Mouse (Mus musculus): ENCODE results near the gene Rhpn2. TPM values are rescaled to one million over a fixed set of nuclear protein-coding genes. Genes with fewer than 3 reads are reported as not detected.
"Not testable (repeated sequence)": the region's sequence is repeated elsewhere in the genome, so short reads cannot be mapped to it uniquely, and the experiment has no call there.

Rhpn2 gene
- polyA plus RNA-seq (2016; fragmentation: Nextera tagmentation; extraction: Ambion mirVana): 4.5 and 4.6 TPM in 2 replicates

GRCm38 (mm10) chr7:35333692-35334526 lies at the start of gene Rhpn2:
Rhpn2 (plus strand) TSS chr7:35334170.
- peak within 1 kb of the TSS; percentile 67 for H3K4me3 ChIP-seq
- peaks cover 58% of the 10 kb centered on the region for H3K27me3 ChIP-seq (ENCODE audit: poor library complexity, severe bottlenecking)
- WGBS: 0% methylated on average over 51 of the region's 52 CpGs
- peaks cover 30% of the 10 kb centered on the region for H3K4me1 ChIP-seq
- H3K27ac ChIP-seq: peak within 1 kb of the TSS; percentile 81
- peak; percentile 100 for DNase-seq (ENCODE audit: extremely low spot score, low spot score)
- no peaks in the 10 kb centered on the region for H3K9me3 ChIP-seq
- H3K36me3 ChIP-seq (replicated peaks): no peaks in the 10 kb centered on the region

DNA sequence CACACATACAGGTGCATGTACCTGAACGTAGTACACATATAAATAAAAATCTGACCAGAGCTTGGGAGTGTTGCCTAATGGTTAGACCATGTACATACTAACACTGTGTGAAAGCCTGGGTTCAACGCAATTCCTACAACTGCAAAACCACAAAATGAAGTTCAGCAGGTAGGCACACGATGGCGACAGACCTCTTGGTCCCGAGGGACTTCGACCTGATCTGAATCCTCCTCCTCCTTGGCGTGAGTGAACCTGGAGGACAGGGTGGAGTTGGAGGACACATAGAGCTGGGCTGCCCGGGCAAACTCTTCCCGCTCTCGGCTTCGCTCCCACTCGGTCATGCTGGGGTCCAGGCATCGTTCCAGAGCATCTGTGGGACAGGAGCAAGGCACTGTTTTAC lies 40.5 kb upstream of the Rhpn2 start:
- Histone ChIP-seq H3K27me3 (ENCODE audit: poor library complexity, severe bottlenecking) (no peaks in the 10 kb centered on the region), H3K27ac (no peak overlapping the region), H3K9me3 (no peaks in the 10 kb centered on the region), H3K4me3 (no peak overlapping the region), H3K36me3 (replicated peaks) (peaks cover 93% of the 10 kb centered on the region), H3K4me1 (no peaks in the 10 kb centered on the region)
- 93% methylated on average over 13 of the region's 13 CpGs for WGBS
- DNase-seq (ENCODE audit: extremely low spot score, low spot score): no peak

GRCm38 (mm10) chr7:35295631-35296030 lies 38.3 kb upstream of the Rhpn2 start:
- H3K4me3 ChIP-seq: no peak overlapping the region
- 95% methylated on average over 2 of the region's 2 CpGs for WGBS
- no peak overlapping the region for H3K27ac ChIP-seq
- H3K4me1 ChIP-seq: no peaks in the 10 kb centered on the region
- no peaks in the 10 kb centered on the region for H3K9me3 ChIP-seq
- H3K27me3 ChIP-seq (ENCODE audit: poor library complexity, severe bottlenecking): no peaks in the 10 kb centered on the region
- H3K36me3 ChIP-seq (replicated peaks): peaks cover 89% of the 10 kb centered on the region
- no peak for DNase-seq (ENCODE audit: extremely low spot score, low spot score)

DNA sequence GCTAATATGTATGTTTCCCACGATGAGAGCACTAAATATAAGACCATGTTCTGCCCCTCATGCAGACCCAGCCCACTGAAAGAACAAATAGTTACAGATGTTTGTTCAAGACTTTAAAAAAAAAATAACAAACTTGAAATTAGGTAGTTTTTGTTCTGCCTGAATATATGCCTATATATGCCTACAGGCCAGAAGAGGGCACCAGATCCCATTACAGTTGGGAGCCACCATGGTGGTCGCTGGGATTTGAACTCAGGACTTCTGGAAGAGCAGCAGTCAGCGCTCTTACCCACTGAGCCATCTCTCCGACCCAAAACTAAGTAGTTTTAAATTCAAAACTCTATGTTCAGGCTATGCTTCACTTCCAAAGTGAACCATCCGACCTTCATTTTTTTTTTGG lies 36.1 kb upstream of the Rhpn2 start:
- DNase-seq (ENCODE audit: extremely low spot score, low spot score): no peak

DNA sequence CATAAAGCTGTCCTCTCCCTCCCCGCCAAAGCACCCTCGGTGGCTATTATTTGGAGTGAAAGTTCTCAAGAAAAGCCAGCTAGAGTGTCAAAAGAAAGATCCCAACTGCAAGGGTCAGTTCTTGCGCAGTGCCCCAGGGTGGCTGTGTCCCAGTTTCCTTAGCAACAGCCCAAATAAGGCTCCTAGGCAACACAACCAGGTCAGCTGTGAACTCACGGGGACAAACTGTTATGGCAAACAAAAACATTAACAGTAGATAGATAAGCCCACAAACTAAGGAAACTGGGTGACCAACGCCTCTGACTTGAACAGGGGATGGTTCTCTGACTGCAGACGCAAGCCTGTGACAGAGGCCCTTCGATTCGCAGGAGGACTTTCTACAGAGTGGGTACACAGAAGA lies 34.3 kb upstream of the Rhpn2 start:
- H3K27me3 ChIP-seq (ENCODE audit: poor library complexity, severe bottlenecking): no peaks in the 10 kb centered on the region
- no peaks in the 10 kb centered on the region for H3K4me1 ChIP-seq
- no peak overlapping the region for H3K27ac ChIP-seq
- DNase-seq (ENCODE audit: extremely low spot score, low spot score): no peak
- 86% methylated on average over 8 of the region's 8 CpGs for WGBS
- H3K9me3 ChIP-seq: no peaks in the 10 kb centered on the region
- H3K36me3 ChIP-seq (replicated peaks): peaks cover 87% of the 10 kb centered on the region
- no peak overlapping the region for H3K4me3 ChIP-seq

More for the DNA sequence above, 36.1 kb upstream of the Rhpn2 start:
- no peaks in the 10 kb centered on the region for H3K4me1 ChIP-seq
- no peak overlapping the region for H3K4me3 ChIP-seq
- H3K27ac ChIP-seq: no peak overlapping the region
- no peaks in the 10 kb centered on the region for H3K9me3 ChIP-seq
- 93% methylated on average over 5 of the region's 5 CpGs for WGBS
- no peaks in the 10 kb centered on the region for H3K27me3 ChIP-seq (ENCODE audit: poor library complexity, severe bottlenecking)
- peaks cover 89% of the 10 kb centered on the region for H3K36me3 ChIP-seq (replicated peaks)

GRCm38 (mm10) chr7:35300792-35301191 lies 33.2 kb upstream of the Rhpn2 start:
- no peak for DNase-seq (ENCODE audit: extremely low spot score, low spot score)
- H3K4me1 ChIP-seq: no peaks in the 10 kb centered on the region
- H3K27me3 ChIP-seq (ENCODE audit: poor library complexity, severe bottlenecking): no peaks in the 10 kb centered on the region
- peaks cover 87% of the 10 kb centered on the region for H3K36me3 ChIP-seq (replicated peaks)
- no peaks in the 10 kb centered on the region for H3K9me3 ChIP-seq
- H3K4me3 ChIP-seq: no peak overlapping the region
- no peak overlapping the region for H3K27ac ChIP-seq

GRCm38 (mm10) chr7:35311214-35311613 lies 22.8 kb upstream of the Rhpn2 start:
- Histone ChIP-seq H3K27ac (no peak overlapping the region), H3K4me3 (no peak overlapping the region), H3K4me1 (peaks cover 7% of the 10 kb centered on the region), H3K9me3 (no peaks in the 10 kb centered on the region), H3K36me3 (replicated peaks) (peaks cover 41% of the 10 kb centered on the region), H3K27me3 (ENCODE audit: poor library complexity, severe bottlenecking) (no peaks in the 10 kb centered on the region)
- no peak for DNase-seq (ENCODE audit: extremely low spot score, low spot score)
- WGBS: 93% methylated on average over 3 of the region's 3 CpGs

- Histone ChIP-seq H3K27ac (0 out of 2 replicates have a peak overlapping the region, but pooled peaks have one; percentile 30), H3K27me3 (ENCODE audit: poor library complexity, severe bottlenecking) (no peaks in the 10 kb centered on the region), H3K4me3 (no peak overlapping the region), H3K9me3 (no peaks in the 10 kb centered on the region), H3K36me3 (replicated peaks) (peaks cover 12% of the 10 kb centered on the region), H3K4me1 (peaks cover 18% of the 10 kb centered on the region)
- DNase-seq (ENCODE audit: extremely low spot score, low spot score): no peak
These were observed 19.8 kb upstream of the Rhpn2 start for GRCm38 (mm10) chr7:35314156-35314555.

DNA sequence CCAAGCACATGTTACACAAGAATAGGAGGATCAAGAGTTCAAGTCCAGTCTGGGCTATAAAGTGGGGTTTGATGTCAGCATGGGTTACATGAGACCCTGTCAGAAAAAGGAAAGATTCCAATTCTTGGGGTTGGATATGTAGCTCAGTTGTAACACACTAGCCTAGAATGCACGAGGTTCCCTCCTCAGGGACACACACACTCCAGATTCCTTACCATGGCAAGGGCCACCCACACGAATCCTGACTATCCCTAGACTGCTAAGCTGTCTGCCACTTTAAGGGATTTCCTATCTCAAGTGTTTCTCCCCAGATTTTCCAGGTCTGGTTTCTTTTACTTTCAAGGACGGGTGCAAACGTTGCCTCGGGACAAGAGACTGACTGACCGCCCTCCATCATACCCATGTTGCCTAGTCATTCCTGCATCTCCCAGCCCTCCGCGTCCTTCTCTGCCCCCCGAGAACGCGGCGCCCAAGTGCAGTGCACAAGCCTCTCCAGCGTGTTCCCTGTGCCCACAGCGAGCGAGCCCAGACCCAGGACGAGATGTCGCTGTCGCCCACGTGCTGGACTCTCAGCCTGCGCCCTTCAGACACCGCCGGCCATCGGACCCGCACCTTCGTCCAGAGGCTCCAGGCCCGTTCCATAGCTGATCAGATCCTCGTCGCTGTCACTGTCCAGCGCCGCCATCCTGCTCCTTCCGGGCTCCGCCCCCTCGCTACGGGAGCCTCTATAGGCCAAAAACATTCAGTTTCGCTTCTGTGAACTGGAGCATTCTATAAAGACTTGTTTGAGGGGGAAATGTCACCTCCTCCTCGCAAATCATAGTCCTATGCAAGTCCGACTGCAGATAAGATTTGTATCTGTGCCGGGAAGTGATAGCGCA lies 16.0 kb upstream of the Rhpn2 start, which contains the start of gene Gpatch1:
Gpatch1 (minus strand) TSS at position 712 of the 881 bp plus-strand sequence.
- peak; percentile 87 for DNase-seq (ENCODE audit: extremely low spot score, low spot score)
- H3K4me1 ChIP-seq: peaks cover 27% of the 10 kb centered on the region
- WGBS: 2% methylated on average over 39 of the region's 39 CpGs
- H3K27me3 ChIP-seq (ENCODE audit: poor library complexity, severe bottlenecking): no peaks in the 10 kb centered on the region
- no peaks in the 10 kb centered on the region for H3K36me3 ChIP-seq (replicated peaks)
- H3K4me3 ChIP-seq: peak within 1 kb of the TSS; percentile 91
- peak within 1 kb of the TSS; percentile 85 for H3K27ac ChIP-seq
- H3K9me3 ChIP-seq: no peaks in the 10 kb centered on the region

GRCm38 (mm10) chr7:35319221-35319620 lies 14.7 kb upstream of the Rhpn2 start:
- 72% methylated on average over 3 of the region's 3 CpGs for WGBS
- not testable (repeated sequence) for H3K27me3 ChIP-seq (ENCODE audit: poor library complexity, severe bottlenecking); DNase-seq (ENCODE audit: extremely low spot score, low spot score); H3K27ac ChIP-seq; H3K9me3 ChIP-seq; H3K4me3 ChIP-seq; H3K36me3 ChIP-seq (replicated peaks)
- peaks cover 28% of the 10 kb centered on the region for H3K4me1 ChIP-seq

- WGBS: 84% methylated on average over 4 of the region's 4 CpGs
- no peak for DNase-seq (ENCODE audit: extremely low spot score, low spot score)
- Histone ChIP-seq H3K4me3 (no peak overlapping the region), H3K27ac (no peak overlapping the region), H3K36me3 (replicated peaks) (no peaks in the 10 kb centered on the region), H3K4me1 (peaks cover 24% of the 10 kb centered on the region), H3K27me3 (ENCODE audit: poor library complexity, severe bottlenecking) (no peaks in the 10 kb centered on the region), H3K9me3 (no peaks in the 10 kb centered on the region)
These were observed 14.2 kb upstream of the Rhpn2 start for GRCm38 (mm10) chr7:35319755-35320154.

GRCm38 (mm10) chr7:35322161-35322560 lies 11.8 kb upstream of the Rhpn2 start:
- WGBS: 42% methylated on average over 3 of the region's 3 CpGs
- no peaks in the 10 kb centered on the region for H3K9me3 ChIP-seq
- H3K36me3 ChIP-seq (replicated peaks): no peaks in the 10 kb centered on the region
- no peak overlapping the region for H3K4me3 ChIP-seq
- H3K4me1 ChIP-seq: peaks cover 21% of the 10 kb centered on the region
- H3K27ac ChIP-seq: no peak overlapping the region
- no peak for DNase-seq (ENCODE audit: extremely low spot score, low spot score)
- no peaks in the 10 kb centered on the region for H3K27me3 ChIP-seq (ENCODE audit: poor library complexity, severe bottlenecking)
